Mouse (Mus musculus) embryonic stem cell, embryonic (primary cell): ENCODE results near the gene Rph3al.

ENCODE experiments used
- CTCF ChIA-PET, 4 experiments: fragments of 300-600 bp in 2 of 4; fragments of 350-600 bp in 2 of 4; sonication (Branson Sonifier 250); formaldehyde crosslinking; loops; one replicate each; lab custom pipeline; 2022; ENCODE audit warnings: inconsistent platforms in 2 of 4; lab: Charles Lee
- POLR2A ChIA-PET, 4 experiments: fragments of 300-600 bp in 2 of 4; fragments of 350-600 bp in 2 of 4; sonication (Branson Sonifier 250); formaldehyde crosslinking; loops; one replicate each; lab custom pipeline; 2022; ENCODE audit warnings: antibody characterized with exemption in 4 of 4, inconsistent platforms in 1 of 4; lab: Charles Lee

Gene Rph3al

DNA sequence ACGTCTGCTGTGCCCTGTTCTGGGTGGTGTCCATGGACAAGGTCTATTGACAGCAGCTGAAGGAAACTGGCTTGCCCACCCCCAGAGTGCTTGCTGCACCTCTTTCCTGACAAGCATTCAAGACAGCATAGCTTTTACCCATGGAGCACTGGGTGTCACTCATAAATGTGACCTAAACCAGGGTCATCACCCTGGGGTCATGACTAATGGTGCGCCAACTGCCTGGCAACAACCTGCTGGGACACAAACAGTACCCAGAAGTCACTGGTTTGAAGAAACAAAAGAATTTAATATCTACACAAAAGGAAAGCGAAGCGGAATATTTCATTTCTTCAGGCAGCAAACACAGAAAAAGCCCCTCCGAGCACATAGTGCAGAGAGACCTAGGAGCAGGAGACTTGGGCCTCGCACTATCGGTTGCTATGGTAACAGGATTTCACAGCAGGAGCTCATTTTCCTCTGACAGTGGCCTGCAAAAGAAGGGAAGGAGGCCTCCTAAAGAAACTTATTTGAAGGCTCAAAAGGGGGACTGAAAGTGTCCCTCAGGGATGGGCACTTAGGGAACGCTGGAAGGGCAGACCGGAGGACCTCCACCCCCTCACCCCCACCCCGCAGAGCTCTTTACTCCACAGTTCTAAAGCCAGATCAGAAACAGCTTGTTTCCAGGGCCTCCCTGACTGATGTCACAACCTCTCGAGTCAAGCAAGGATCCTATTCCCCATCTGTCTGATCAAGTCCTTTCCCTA, 25.7 kb upstream of the Rph3al start:
- POLR2A ChIA-PET = interaction anchor here in 2 of 4 experiments (0.6 to 2.5 kb wide), 8 partner anchors 10 to 232 kb away, joined by 3 to 9 read pairs (median 3); partner anchors contain the start of gene Rph3al (in 1 of the 2)
- CTCF ChIA-PET = interaction anchor here in 2 of 4 experiments (0.7 to 1.7 kb wide), 5 partner anchors 36 to 195 kb away, joined by 3 to 7 read pairs (median 4); partner anchors contain the start of gene 1700016K19Rik (in 1 of the 2)

DNA sequence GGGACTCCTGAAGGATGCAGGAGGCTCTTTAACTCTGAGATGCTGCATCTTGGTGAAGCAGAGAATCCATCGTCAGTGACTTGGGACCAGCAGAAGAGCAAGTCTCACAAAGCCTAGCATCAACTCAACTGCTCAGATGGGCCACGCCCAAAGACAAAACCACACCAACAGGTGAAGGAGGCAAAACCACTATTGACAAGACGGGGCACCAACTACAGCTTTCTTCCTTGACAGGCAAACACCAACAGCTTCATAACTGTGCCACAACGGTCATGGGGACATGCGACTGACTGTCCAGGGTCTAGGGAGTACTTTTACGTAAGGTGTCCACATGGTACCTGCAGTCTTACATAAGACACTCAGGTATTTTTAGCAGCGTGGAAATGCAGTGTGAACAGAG, 23.6 kb upstream of the Rph3al start:
- CTCF ChIA-PET = no interaction called here
- POLR2A ChIA-PET = interaction anchor here in 2 of 4 experiments (0.5 to 0.6 kb wide), 2 partner anchors 16 to 220 kb away, joined by 3 to 4 read pairs; no protein-coding TSS in a partner anchor

DNA sequence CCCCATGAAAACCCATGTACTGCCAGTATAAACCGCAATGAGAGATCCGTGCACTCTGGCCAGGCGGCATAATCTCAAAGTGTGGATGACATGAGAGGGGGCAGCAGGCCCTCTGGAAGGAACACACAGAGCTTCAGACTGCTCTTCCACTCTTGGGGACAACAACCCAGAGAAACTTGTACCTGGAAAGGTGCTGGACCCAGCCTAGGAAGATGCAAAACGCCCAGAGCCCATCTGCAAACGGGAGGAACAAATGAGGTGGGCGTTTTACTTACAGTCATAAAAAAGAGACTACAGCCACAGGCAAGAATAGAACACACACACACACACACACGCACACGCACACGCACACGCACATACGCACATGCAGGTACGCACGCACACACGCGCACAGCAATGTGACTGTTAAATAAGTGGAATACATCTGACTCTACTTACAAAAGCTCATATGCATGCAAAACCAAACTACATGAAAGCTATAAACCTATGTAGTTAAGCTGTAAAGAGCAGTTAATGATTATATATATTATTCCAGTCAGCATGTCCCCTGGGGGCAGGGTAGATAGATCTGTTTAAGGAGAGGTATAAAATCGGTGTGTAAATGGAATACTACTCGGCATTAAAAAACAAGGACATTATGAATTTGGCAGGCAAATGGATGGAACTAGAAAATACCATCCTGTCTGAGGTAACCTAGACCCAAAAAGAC, 19.0 kb upstream of the Rph3al start:
- POLR2A ChIA-PET = interaction anchor here in 1 of 4 experiments (0.8 kb wide), 1 partner anchor 57 kb away, joined by 3 read pairs; no protein-coding TSS in a partner anchor
- CTCF ChIA-PET = no interaction called here

DNA sequence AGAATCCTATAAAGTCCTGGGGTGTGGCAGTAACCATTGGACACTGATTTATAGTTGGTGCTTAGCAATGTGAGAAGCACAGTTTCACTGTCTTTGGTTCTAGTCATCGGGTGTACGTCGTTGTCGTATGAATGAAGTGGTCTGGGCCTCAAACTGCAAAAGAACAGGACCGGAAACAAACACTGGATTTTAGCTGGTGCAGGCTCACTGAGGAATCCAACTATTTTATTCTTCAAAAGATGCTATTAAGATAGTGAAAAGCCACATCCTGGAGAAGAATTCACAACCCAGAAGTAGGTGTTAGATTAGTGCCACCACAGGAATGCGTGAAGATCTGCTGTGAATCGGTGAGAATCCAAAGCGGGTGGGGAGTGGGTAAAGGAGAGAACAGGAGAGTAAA, 18.4 kb upstream of the Rph3al start:
- CTCF ChIA-PET = no interaction called here
- POLR2A ChIA-PET = interaction anchor here in 1 of 4 experiments (0.8 to 0.9 kb wide), 2 partner anchors 57 to 74 kb away, joined by 3 read pairs; no protein-coding TSS in a partner anchor

DNA sequence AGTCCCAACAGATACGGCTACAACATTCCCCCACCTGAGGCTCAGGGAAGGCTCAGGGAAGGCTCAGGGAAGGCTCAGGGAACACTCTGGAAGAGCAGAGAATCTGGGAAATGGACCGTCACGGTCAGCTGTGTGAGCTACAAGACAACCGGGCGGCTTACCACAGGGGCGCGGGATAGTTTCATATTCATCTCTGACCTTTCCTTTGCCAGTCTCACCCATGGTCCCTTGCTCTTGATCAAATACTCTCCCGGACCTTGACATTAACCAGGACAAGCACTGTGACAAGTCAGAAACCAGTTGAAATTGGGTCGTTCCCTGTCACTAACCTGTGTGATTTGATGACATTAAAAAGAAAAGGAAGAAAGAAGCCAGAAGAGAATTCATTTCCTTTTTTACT, 16.7 kb upstream of the Rph3al start:
- CTCF ChIA-PET = interaction anchor here in 2 of 4 experiments (0.8 to 2.0 kb wide), 2 partner anchors 12 to 41 kb away, joined by 3 to 7 read pairs; no protein-coding TSS in a partner anchor
- POLR2A ChIA-PET = interaction anchor here in 3 of 4 experiments (0.6 to 1.4 kb wide), 3 partner anchors 12 to 37 kb away, joined by 4 to 5 read pairs (median 5); no protein-coding TSS in a partner anchor

DNA sequence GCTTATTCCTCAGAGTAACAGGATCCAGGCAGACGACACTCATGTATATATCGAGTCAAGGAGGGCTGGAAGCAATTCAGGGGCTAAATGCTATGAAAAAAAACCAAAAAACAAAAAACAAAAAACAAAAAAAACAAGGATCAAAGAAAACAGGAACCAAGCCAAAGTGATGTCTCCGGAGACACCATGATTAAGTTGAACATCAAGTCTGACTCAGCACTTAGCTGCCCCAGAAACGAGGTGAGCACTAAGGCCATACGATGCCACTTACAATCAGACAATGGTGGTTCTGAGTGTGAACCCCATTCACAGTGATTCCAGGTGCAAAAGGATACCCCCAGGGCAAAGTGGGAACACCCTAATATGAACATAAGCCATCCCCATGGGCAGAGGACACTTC, 13.7 kb upstream of the Rph3al start:
- ChIA-PET POLR2A (no interaction called here), CTCF (no interaction called here)

DNA sequence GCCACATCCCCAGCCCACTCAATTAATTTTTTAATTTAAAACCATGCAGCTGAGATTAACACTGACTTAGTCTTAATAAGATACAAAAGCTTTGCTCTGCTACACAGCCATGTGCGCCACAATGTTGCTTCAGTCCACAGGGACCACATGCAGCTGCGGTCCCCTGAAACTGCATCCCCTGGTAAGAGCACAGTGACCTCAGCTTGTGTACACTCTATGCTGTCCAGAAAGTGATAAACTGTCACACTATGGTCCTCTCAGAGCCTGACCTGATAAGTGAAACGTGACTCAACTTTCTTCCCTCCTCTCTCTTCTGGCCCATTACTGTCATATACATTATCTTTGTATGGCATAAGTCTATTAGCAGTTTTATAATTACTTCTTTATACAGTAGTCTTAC, 12.2 kb upstream of the Rph3al start:
- CTCF ChIA-PET = no interaction called here
- POLR2A ChIA-PET = no interaction called here

DNA sequence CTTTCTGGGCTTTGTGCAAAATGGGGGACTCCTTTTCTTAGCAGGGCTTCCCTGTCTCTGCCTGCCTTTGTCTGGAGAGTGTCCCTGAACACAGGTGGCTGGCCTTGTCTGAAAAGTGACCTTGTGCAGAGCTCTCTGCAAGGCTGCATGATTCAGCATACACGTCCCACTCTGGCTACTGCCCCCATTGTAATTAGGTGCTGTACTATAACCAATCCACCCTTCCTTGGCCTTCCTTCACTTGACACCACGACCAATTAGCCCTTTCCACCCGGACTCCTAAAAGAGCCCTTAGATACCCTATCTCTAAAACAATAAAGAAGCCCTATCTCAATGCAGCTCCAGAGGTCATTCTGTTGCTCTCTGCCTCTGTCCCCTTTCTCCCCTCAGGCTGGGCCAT, 10.6 kb upstream of the Rph3al start:
- ChIA-PET POLR2A (interaction anchor here in 1 of 4 experiments (0.7 to 1.5 kb wide), 2 partner anchors 17 to 46 kb away, joined by 3 read pairs; no protein-coding TSS in a partner anchor), CTCF (interaction anchor here in 2 of 4 experiments (0.7 to 1.5 kb wide), 2 partner anchors 18 to 575 kb away, joined by 3 to 4 read pairs; no protein-coding TSS in a partner anchor)

DNA sequence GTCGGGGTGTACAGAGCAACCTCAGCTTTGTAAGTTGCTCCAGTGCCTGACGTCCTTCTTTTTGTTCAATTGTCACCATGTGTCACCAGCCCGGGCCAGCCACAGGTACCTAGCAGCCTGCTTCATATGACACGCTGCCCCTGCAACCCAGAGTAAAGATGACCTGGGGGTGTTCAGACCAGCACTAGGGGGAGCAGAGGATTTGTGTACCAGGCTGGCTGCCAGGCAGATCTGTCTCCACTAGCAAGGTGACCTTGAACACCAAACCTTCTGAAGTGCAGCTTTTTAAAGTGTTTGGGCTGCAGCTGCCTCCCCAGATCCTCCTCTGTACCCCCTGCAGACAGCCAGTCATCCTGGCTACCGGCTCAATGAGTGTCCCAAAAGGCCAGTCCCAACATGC, 9.0 kb upstream of the Rph3al start:
- POLR2A ChIA-PET = interaction anchor here in 3 of 4 experiments (0.6 to 1.5 kb wide), 3 partner anchors 19 to 168 kb away, joined by 3 read pairs; no protein-coding TSS in a partner anchor
- CTCF ChIA-PET = interaction anchor here in 1 of 4 experiments (1.0 kb wide), 1 partner anchor 34 kb away, joined by 3 read pairs; no protein-coding TSS in a partner anchor

DNA sequence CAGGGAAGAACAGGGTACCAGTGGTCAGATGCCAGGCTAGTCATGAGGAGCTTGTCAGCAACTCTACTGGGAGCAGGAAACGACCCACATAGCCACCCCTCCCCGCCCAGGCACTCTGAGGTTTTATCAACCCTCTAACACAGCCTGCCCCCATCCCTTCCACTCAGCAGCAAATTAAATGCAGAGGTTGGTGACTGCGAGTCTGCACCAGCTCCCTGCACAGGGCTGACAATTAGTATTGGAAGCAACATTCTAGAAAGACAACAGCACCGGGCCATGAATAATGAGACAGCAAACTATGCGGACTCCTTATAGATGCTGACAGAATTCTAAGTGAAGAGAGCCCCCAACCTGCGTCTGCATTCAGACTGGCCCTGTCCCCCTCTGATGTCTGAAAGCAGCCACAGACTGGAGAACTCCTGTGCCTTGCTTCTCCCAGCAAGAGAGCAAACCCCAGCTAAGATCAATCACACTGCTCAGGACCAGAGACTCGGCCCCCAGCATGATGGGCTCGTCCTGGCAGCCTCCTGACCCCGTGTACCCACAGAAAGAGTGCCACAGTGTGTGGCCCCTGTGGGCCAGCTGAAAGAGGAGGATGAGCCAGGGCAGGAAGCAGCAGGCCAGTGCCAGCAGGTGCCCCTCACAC, 7.7 kb upstream of the Rph3al start:
- CTCF ChIA-PET = interaction anchor here in 1 of 4 experiments (1.5 kb wide), 1 partner anchor 21 kb away, joined by 4 read pairs; no protein-coding TSS in a partner anchor
- POLR2A ChIA-PET = interaction anchor here in 1 of 4 experiments (0.5 to 1.1 kb wide), 2 partner anchors 9 to 12 kb away, joined by 3 to 5 read pairs; no protein-coding TSS in a partner anchor

DNA sequence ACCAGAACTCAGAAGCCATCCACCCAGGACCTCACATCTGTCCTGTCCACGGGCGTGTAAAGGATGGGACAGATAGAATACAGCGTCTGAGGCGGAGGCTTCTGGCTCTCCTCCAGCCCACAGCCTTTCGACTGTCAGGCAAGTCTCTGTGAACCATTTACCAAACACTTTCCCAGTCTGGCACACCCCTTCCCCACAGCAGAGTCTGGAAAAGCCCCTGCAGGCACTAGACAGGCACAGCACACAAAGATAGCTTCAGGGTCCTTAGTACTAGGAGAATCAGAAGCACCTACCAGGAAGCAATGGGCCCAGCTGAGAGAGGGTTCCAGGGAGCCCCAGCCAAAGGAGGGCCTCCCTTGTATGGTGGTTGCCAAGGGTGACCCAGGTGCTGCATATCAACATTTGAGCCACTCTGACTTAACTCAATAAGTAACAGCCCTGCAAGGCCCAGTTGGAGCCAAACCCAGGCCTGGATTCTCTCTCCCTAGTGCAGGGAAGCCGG, 808 bp downstream of the Rph3al start:
- ChIA-PET CTCF (interaction anchor here (0.6 to 1.3 kb wide), 7 partner anchors 24 to 161 kb away, joined by 3 to 8 read pairs (median 3); no protein-coding TSS in a partner anchor), POLR2A (interaction anchor here in 3 of 4 experiments (0.6 to 2.9 kb wide), 12 partner anchors 9 to 1561 kb away, joined by 3 to 9 read pairs (median 4); partner anchors contain the start of gene Ywhae (in 1 of the 3))

DNA sequence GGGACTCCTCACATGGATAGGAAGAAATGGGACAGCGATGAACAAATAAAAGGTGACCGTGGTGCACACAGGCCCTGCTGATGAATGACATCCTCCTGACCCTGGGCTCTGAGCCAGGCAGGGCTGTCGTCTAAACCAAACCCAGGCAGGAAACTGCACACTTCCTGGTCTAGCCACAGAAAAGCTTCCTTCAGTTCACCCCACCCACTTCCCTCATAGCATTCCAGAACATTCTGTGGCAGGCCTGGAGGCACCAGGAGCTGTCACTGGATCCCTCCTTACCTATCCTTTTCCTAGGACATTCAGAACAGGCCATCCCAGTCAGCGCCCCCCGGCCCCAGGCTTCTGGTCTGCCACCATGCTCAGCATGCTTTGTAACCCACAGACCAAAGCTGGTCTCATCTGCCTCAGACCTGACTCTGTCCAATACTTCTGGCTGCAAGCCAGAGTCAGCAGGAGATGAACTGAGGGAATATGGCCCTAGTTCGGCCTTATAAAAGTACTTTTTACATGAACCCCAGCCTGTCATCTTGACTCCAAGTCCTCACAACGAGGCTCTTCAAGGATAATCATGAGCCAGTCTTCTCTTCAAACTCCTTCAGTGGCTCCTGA, 2.3 kb downstream of the Rph3al start:
- ChIA-PET CTCF (interaction anchor here (0.9 to 1.7 kb wide), 5 partner anchors 31 to 154 kb away, joined by 3 to 10 read pairs (median 4); no protein-coding TSS in a partner anchor), POLR2A (interaction anchor here in 3 of 4 experiments (0.6 to 1.9 kb wide), 8 partner anchors 10 to 203 kb away, joined by 3 to 7 read pairs (median 4); partner anchors contain the start of gene Ywhae (in 1 of the 3))

DNA sequence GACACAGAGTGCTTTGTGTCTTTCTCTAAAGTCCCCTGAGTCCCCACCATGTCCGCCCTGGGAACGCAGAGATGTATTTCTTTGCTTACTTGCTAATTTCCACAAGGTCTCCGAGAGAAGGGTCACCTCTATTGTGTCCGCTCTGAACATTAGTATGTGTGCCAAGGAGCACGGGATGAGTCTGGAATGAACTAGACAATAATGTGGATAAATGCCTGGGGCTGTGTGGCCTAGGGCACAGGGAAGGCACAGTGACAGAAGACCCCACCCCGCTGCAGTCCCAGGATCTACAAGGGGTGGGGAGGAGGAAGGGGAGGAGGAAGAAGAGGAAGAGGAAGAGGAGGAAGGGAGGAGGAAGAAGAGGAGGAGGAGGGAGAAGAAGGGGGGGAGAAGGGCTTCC, 3.8 kb downstream of the Rph3al start:
- POLR2A ChIA-PET = interaction anchor here in 2 of 4 experiments (0.6 to 0.7 kb wide), 2 partner anchors 12 to 170 kb away, joined by 3 read pairs; no protein-coding TSS in a partner anchor
- CTCF ChIA-PET = interaction anchor here in 2 of 4 experiments (0.7 to 1.7 kb wide), 2 partner anchors 21 to 32 kb away, joined by 4 to 8 read pairs; no protein-coding TSS in a partner anchor

DNA sequence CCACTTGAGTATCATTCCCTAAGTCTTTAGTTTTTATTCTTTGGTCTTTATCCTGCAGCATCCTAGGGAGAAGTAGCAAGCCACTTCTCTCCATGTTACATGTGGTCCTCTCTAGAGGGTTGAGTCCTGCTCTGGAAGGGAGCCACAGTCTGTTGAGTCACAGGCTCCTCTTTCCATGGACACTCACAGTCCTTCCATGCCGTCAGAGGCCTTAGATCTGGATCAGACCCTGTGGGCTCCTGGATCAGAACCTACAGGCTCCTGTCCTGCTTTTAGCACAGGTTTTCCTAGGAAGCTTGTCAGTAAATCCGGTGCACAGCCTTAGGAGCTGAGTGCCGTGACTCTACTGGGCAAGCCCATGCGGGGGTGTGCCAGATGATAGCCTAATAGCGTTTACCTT, 4.9 kb downstream of the Rph3al start:
- CTCF ChIA-PET = no interaction called here
- POLR2A ChIA-PET = interaction anchor here in 1 of 4 experiments (0.7 to 1.1 kb wide), 2 partner anchors 41 to 1105 kb away, joined by 3 to 6 read pairs; no protein-coding TSS in a partner anchor

DNA sequence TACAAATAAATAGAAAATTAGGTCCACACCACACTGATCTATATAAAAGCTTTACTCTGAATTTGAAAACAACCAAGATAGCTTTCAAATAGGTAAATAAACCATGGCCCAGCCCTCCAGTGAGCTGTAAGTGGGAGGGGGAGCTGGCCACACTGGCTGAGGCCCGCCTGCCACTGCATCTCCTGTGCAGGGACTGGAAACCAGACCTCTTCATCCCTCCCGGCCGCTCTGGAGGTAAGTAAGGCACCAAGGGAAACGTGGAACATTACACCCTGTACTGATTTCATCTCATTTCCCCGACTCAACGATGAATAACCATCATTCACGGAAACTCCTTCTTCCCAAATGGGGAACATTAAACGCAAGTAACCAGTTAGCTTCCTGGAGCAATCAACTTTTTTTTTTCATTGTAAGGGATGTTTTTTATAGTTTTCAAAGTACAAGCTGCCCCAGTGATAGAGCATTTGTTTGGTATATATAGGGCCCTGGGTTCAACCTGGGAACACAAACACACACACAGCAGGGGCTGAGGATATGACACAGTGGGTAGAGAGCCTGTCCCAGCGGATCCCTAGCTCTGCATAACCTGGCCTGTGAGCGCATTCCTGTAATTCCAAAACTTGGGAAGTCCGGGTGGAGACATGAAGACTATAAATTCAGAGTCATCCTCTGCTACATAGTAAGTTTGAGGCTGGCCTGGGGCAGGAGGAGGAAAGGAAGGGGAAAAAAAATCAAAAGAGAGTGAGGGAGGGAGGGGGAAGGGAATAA, 7.1 kb downstream of the Rph3al start:
- ChIA-PET CTCF (interaction anchor here in 3 of 4 experiments (0.6 to 1.4 kb wide), 7 partner anchors 9 to 138 kb away, joined by 3 to 4 read pairs (median 3); no protein-coding TSS in a partner anchor), POLR2A (interaction anchor here in 1 of 4 experiments (1.1 to 1.3 kb wide), 2 partner anchors 68 to 187 kb away, joined by 3 to 5 read pairs; no protein-coding TSS in a partner anchor)

DNA sequence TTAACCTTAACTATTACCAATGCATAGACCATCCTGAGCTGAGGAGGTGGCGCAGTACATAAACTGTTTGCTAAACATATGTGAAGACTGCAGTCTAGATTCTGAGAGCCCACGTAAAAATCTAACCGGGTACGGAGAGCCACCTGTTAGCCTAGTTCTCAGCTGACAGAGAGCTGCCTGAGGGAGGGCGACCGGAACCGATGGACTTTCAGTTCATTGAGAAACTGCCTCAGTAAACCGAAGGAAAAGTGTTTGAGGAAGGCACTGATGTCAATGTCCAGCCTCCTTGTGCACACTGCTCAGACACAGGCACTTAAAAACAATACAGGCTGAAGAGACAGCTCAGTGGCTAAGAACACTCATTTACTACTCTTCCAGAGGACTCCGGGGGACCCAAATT, 8.0 kb downstream of the Rph3al start:
- ChIA-PET POLR2A (interaction anchor here in 1 of 4 experiments (1.1 to 1.3 kb wide), 2 partner anchors 67 to 186 kb away, joined by 3 to 5 read pairs; no protein-coding TSS in a partner anchor), CTCF (interaction anchor here (0.6 to 1.4 kb wide), 6 partner anchors 17 to 288 kb away, joined by 3 to 9 read pairs (median 4); no protein-coding TSS in a partner anchor)
